Mouse (Mus musculus) brain, embryonic 14.5 days (tissue): ENCODE data around the gene Arhgap30. TPM values are rescaled to one million over a fixed set of nuclear protein-coding genes. Genes with fewer than 3 reads are reported as not detected.

Experiments
- DNase-seq: peaks from one replicate; pipeline ENCODE4 v3.0.0-alpha.2; 2011; ENCODE audit warnings: low read depth
- CTCF ChIP-seq: fragments of 200-500 bp; IDR thresholded peaks from 2 replicates; pipeline ENCODE4 v1.5.1; 2012; ENCODE audit warnings: inconsistent platforms, mild to moderate bottlenecking, moderate library complexity, borderline replicate concordance; ENCODE audit not compliant: insufficient read depth, insufficient read length; ENCODE audit errors: extremely low read depth
- POLR2A ChIP-seq: fragments of 200-500 bp; IDR thresholded peaks from 2 replicates; pipeline ENCODE4 v1.6.1; 2012; ENCODE audit warnings: mild to moderate bottlenecking, inconsistent platforms, borderline replicate concordance; ENCODE audit not compliant: poor library complexity, insufficient read depth, insufficient read length, severe bottlenecking; ENCODE audit errors: extremely low read depth
- polyA plus RNA-seq: library from polyadenylated mRNA; depleted of rRNA; stranded (reverse); fragments of >200 nt; gene quantifications from 2 replicates; pipeline ENCODE4 v1.2.3, GENCODE M21; 2012

Arhgap30 gene
- polyA plus RNA-seq, 1 experiment = 0.52 TPM

DNA sequence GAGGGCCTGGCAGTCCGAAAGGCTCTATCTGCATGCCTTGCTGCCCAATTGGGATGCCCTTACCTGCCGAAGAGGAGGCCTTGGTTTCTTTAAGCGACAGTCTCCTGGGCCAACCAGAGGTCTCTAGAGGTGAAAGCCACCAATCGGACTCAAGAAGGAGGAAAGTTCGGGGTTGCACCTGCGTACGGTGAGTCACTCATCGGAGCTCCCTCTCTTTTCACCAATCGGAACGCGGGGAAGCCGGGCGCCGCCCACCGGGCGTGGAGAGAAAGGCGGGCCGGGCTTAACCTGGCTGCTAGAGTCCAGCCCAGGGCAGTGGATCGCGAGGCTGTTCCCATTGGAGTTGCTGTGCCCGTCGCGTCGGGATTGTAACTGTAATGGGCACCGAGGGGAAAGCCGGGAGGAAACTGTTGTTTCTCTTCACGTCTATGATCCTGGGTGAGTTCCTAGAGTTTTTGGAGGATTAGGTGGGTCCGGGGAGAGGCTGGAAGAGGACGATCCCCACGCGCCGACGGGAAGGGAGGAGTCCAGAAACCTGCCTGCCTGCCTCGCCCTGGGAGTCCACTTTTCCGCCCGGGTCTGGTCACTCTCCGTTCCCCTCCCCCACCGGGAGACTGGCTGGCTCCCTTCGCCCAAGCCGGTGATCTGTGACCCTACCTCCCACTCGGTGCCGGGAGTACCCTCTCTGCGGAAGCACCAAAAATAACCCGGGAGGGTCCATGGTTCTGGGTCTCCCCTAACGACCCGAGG, 48.7 kb downstream of the Arhgap30 start, which contains the start of gene F11r:
TSS of gene F11r (plus strand) at position 272 of the 750 bp plus-strand sequence.
- TF ChIP-seq CTCF = peak; percentile 14; the same call in 1 of the 2 replicates
- no peak for TF ChIP-seq POLR2A
- peak; percentile 45 for DNase-seq

DNA sequence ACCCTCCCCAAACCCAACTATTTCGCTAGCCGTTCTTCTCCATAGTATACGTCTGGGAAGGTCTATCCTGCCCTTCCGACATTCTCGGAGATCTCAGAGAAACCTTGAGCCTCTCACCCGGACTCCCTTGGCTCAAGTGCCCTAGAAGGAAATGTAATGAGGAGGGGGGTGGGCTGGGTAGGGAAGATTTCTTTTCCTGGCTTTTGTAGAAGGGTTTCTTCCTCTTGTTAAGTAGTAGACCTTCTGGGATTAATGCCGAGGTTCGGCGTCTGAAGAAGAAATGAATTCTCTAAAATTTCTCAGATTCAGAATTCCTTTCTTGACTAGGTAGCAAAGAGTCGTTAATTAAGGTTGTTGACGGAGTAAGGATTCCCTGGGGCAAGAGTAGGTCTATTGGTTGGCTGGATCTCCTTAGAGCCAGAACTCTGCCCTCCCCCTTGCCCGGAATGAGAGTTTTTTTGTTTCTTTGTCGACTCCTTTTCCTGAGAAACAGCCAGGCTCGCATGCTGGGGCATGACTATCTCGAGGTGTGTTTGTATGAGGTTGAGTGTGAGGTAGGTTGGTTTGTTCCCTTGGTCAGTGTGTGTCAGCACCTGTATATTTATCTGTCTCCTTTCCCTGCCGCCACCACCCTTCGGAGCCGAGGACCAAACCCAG, 49.4 kb downstream of the Arhgap30 start:
- TF ChIP-seq CTCF = no peak
- TF ChIP-seq POLR2A = no peak
- DNase-seq = peak; percentile 7

GRCm38 (mm10) chr1:171439072-171439471, 50.3 kb downstream of the Arhgap30 start:
- TF ChIP-seq CTCF (no peak), POLR2A (no peak)
- DNase-seq = no peak

GRCm38 (mm10) chr1:171440025-171440725, 51.4 kb downstream of the Arhgap30 start:
- DNase-seq = peak; percentile 62
- TF ChIP-seq CTCF (no peak), POLR2A (no peak)

- no peak for DNase-seq
- TF ChIP-seq POLR2A (no peak), CTCF (no peak)
These were observed 53.0 kb downstream of the Arhgap30 start for GRCm38 (mm10) chr1:171441466-171442412.

DNA sequence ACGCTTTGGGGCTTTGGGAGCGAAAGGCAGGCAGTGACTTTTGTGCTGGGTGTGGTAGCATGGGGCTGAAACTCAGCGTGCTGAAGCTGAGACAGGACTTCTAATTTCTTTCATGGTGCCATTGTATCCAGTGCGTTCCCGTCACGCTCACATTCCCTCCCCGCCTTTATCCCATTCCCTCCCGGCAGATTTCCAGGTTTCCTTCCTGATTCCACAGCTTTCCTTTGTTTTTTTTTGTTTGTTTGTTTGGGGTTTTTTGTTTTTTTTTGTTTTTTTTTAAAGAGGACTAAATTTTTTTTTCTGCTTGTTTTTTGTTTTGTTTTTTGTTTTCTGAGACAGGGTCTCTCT, 53.6 kb downstream of the Arhgap30 start:
- no peak for TF ChIP-seq POLR2A
- DNase-seq = no peak

DNA sequence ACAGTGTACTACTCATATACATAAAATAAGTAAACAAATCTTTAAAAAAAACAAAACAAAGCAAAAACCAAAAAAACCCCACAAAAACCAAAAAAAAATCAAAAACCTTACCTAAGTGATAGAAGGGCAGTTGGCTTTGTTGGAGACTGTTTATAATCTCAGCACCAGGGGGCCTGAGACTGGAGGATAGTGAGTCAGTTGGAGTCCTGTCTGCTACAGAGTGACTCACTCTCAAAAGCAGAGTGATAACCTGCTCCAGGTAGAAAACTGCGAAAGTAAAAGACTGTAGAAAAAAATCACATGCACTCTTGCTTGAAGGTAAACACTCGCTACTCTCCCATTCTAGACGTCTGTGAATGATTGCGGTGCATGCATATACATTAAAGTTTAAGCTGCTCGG, 56.3 kb downstream of the Arhgap30 start:
- no peak for DNase-seq
- TF ChIP-seq POLR2A = no peak
- no peak for TF ChIP-seq CTCF

GRCm38 (mm10) chr1:171446854-171447253, 58.1 kb downstream of the Arhgap30 start:
- TF ChIP-seq CTCF (no peak), POLR2A (no peak)
- no peak for DNase-seq

GRCm38 (mm10) chr1:171447692-171448091, 58.9 kb downstream of the Arhgap30 start:
- TF ChIP-seq CTCF = no peak
- DNase-seq = no peak

DNA sequence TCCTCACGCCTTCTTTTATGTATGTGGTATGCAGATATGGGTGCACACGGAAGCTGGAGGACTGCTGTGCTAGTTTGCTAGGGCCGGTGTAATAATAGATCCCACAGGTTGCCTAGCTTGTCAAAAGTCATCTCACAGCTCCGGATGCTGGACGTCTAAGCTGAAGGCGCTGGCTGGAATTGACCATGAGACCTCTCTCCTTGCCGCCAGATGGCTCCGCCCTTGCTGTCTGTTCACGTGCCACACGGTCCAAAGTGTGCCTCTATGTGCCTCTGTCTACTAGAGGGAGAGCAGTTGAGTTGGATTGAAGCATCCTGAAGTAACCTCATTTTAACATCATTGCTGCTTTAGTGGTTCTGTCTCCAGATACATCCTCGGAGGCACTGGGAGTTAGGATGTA, 61.3 kb downstream of the Arhgap30 start:
- no peak for TF ChIP-seq CTCF
- TF ChIP-seq POLR2A = no peak
- no peak for DNase-seq

GRCm38 (mm10) chr1:171451001-171451400, 62.2 kb downstream of the Arhgap30 start:
- TF ChIP-seq POLR2A = no peak
- TF ChIP-seq CTCF = no peak
- DNase-seq = no peak
